Mouse (Mus musculus): Measurements from ENCODE around the gene 1110065P20Rik. TPM values are rescaled to one million over a fixed set of nuclear protein-coding genes. Genes with fewer than 3 reads are reported as not detected.

1110065P20Rik gene
- total RNA-seq, 2 experiments from 2014 or later = 17.1 to 21.0 TPM

DNA sequence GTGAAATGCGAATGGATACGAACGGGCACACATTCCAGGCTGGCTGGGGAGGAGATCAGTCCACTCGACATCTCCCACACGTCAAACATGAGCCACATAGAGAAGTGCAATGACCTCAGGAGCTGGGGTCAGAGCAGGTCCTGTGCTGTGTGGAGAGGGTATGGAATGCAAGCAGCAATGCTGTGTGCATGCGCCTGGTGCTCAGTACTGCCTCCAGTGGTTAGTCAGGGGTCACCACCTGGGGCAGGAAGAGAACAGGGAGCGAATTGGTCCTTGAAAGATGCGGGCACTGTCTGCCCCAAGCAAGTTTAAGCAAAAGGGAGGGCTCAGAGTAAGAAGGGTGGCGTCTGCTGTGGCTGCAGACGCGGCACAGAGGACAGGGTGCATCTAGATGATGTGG is 7.5 kb downstream of the 1110065P20Rik start:
- DNase-seq = no peak

DNA sequence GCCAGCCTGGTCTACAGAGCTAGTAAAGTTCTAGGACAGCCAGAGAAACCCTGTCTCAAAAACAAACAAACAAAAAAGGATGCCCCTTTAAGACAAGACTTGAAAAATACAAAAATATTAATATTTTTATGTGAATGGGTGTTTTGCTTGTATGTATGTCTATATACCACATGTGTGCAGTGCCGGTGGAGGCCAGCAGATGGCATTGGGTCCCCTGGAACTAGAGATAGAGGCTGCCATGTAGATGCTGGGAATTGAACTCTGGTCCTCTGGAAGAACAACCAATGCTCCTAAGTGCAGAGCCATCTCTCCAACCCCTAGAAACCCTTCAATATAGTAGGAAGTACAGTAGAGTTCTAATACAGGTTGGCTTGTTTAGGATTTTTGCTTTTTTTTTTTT is 10.0 kb downstream of the 1110065P20Rik start:
- DNase-seq = no peak

DNA sequence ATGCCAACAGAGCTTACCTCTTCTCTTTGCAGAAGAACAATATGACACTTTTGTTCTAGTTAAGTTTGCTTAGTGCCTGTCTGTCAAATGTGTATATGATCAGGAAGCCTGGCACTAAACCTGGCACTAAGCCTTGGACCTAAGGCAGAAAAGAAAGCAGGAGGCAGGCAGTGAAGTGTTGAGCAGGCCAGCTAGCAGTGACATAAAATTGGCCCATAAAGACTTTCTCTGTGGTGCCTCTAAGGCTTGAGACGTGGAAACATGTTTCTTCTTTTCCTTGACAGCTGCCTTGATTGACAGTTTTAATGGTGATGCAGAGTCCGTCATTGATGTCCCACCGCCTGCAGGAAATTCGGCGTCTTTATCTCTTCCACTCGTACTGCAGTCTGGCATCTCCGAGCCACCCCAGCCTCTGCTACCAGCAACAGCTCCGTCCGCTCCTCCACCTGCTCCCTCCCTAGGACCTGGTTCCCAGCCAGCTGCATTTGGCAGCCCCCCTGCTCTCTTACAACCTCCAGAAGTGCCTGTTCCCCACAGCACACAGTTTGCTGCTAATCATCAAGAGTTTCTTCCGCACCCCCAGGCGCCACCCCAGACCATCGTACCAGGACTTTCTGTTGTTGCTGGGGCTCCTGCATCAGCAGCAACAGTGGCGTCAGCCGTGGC is 12.8 kb downstream of the 1110065P20Rik start:
- no peak for DNase-seq

DNA sequence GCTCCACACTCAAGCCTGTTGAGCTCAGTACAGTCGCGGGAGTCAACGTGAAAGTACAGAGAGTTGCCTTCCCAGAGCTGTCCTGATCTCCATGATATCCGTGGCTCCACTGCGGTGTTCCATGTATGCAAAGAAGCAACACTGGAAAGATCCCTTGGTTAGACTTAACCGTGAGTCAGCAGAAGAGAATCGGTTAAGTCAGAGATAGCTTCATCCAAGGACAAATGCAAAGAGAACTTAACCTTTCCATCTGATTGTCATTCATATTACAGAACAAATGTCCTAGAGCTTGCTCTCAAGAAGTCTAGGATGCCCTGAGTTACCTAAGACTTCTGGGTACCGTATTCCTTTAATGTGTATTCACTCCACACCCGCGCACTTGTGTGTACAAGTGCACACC is 18.2 kb downstream of the 1110065P20Rik start:
- no peak for DNase-seq

DNA sequence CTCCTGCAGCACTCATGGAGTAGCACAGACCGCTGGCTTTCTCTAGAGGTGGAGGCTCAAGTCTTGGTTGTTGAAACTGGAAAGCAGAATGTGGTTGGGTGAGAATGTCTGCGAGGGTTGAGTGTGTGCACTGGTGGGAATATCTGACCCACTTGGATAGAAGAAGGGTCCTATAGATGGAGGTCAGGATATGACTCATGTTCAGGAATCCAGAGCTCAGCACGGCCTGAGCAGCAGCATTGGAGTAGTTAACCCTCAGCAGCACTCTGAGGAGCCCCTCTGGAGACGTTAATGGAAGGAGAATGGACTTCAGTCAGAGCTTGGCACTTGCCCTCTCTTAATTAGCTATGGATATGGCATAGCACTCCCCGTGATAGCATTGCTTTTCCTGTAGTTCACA is 21.3 kb downstream of the 1110065P20Rik start:
- no peak for DNase-seq

DNA sequence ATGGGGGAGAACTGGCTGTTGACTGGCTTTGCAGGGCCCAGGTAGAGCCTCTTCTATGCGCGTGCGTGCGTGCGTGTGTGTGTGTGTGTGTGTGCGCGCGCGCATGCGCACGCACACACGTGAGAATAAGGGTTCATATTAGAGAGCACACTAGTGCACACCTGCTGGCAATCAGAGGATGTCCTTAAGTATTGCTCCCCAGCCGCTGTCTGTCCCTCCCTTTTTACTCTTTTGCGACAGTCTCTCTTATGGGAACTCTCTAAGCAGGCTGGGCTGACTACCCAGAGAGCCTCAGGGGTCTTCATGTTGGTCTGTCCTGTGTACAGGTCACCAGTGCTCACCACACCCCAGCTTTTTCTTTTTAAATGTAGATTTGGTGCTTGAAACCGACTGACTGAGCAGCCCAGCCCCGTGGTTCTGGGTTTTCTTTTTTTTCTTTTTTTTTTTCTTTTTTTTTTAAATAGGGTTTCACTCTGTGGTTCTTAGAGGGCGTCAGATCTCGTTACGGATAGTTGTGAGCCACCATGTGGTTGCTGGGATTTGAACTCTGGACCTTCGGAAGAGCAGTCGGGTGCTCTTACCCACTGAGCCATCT is 25.5 kb downstream of the 1110065P20Rik start:
- DNase-seq = no peak

DNA sequence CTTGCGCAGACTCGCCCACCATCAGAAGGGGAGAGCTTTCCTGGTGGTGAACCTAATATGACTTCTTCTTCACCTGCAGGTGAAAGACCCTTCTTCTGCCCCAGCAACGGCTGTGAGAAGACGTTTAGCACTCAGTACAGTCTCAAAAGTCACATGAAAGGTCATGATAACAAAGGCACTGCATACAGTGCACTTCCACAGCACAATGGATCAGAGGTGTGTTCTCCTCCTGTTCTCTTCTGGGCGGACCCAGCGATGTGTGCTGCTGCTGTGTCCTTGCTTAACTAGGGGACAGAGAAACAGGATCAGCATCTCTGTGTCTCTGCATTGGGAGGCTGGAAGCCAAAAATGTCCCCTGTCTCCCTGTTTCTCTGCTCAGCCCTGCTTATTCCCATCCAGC is 26.0 kb downstream of the 1110065P20Rik start:
- DNase-seq = no peak

DNA sequence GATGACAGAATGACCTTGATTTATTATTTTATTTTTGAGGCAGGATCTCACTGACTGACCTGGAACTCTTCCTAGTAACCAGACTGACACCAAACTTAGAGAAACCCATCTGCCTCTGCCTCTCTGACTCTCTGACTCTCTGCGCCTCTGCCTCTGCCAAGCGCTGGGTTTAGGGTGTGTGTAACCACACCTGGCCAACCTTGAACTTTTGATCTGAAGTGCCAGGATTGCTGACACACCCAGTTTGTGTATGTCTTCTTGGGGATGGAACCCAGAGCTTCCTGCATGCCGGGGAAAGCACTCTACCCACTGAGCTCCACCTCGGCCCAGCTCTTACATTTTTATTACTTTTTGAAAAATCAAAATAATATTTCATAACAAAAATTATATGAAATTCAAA is 32.2 kb downstream of the 1110065P20Rik start:
- no peak for DNase-seq

DNA sequence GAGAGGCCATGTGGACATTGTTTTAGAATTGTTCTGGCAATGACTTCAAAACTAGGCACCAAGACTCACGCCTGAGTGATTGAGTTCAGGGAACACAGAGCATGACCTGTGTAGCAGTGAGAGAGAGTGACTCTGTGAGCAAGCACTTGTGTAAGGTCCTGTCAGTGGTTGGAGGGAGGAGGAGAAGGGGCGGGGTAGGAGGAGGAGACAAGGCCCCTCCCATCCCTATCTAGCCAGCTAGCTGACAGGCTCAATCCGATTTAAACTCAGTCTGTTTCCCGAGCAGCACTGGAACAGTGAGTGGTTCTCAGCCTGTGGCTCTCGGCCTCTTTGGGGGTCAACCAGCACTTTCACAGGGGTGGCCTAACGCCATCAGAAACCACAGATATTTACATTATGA is 33.2 kb downstream of the 1110065P20Rik start:
- DNase-seq = peak; percentile 29

DNA sequence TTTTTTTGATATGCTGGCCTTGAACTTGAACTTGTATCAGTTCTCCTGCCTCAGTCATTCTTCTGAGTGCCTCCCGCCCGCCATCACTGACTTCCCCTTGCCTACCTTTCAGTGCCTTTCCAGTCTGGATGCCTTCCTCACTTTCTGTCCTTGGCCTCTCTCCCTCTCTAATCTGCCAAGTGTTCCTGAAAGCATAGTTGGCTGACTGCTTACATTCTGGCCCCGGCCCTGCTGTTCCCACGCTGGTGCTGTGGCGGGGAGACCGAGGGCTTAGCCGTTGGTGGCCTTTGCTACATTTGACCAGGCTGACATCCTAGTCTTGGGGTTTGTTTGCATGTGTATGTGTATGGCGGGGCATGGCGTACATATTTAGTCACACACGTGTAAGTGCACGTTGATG is 35.1 kb downstream of the 1110065P20Rik start:
- DNase-seq = peak; percentile 19

DNA sequence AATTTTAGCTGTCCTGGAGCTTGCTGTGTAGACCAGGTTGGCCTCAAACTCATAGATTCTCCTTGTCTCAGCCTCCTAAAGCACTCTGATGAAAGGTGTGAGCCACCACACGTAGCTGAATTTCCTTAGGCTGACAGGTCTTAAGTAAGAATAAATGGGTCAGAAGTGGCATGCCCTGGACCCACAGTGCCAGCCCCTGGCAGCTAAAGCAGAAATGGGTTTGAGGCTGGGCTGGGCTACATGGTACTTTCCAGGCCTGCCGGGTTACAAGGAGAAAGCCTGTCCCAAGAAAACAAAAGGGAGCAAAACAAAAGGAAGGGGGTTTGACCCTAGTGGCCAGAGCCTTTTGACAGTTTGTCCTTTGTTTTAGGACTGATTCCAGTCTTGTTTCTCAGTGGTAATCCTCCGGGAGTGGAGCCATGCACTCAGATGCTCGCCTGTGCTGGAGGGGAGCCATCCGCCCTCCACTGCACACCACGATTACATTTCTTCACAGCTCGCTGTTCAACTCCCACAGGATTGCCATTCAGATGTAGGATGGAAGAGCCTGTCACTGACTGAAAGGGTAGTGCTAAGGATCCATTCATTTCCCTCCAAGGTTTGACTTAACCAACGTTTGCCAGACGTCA is 39.5 kb downstream of the 1110065P20Rik start:
- DNase-seq = no peak

DNA sequence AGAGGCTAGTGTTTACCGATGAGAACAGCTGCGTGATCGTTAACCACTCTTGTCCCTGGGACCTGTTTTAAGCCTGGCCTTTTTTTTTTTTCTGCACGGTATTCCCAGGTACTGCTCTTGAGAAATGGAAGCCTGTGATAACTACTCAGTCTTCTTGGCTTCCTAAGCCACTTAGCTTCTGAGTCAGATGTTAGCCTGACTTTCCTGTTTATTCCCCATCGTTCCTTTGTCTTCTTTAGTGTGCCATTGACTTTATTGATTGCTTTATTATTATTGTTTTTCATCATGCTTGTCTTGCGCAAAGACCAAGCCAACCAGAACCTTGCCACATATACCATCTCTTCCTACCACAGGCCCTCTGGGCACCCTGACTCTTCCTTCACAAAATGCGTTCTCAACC is 40.9 kb downstream of the 1110065P20Rik start:
- no peak for DNase-seq

DNA sequence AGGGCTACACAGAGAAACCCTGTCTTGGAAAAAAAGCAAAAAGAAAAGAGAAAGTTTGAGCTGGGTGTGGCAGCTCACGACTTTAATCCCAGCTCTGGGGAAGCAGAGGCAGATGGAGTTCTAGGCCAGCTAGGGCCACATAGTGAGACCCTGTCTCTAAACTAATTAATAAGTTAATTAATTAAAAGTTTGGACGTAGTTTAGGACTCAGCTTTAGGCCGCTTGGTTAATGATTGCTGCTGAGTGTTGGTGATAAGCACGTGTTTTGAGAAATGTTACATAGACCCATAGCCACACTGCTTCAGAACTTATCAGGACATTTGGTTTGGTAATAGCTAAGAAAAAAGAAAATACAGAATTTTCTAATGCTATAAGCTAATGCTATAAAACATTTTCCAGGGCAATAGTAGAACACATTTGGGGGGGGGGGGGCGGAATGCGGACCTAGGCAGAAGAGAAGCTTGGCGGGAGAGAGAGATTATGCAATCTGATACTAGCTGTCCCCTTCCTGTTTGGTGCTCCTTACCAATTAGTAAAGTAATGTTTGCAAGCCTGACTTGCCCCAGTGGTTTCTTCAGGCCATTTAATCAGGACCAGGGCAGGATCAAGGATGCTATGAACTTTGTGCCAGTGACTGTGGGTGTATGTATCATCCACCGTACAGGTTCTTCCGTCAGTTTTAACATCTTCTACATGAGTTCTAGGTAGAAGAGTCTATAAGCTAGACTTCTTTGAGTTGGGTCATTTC is 41.7 kb downstream of the 1110065P20Rik start:
- DNase-seq = no peak

DNA sequence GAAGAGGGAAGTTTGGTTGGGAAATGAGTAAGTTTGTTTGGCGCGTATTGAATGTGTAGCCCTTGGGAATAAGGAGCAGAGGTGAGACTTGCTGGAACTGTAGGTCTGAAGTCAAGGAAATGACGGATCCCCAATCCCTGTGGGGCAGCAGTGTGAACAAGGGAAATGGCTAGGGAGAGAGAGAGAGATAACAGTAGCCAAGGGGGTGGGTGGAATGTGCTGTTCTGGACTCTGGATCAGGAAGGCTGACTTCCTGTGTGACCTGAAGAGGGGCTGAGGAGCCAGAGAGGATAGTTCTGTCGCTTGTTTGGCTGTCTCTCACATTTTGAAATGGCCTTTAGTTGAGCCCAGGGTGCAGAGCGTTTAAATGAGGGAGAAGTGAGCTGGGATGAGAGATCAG is 42.5 kb downstream of the 1110065P20Rik start:
- DNase-seq = no peak

DNA sequence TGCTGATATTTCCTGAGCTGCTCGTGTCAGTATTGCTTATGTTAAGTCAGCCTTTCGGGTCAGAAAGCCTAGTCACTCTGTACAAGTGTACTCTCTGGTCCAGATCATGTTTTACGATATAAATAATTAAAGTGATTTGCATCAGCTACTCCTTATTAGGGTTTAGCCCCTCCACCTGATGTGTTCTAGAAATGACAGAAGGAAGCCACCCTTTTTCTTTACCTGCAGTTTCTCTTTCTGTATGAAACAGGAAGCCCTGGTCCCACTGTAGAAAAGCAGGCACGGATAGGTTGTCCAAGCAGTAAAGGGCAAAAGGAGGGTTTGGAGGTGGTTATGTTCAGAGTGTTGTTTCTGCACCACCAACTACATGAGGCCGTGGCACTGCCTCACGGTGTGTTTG is 47.6 kb downstream of the 1110065P20Rik start:
- DNase-seq = no peak

DNA sequence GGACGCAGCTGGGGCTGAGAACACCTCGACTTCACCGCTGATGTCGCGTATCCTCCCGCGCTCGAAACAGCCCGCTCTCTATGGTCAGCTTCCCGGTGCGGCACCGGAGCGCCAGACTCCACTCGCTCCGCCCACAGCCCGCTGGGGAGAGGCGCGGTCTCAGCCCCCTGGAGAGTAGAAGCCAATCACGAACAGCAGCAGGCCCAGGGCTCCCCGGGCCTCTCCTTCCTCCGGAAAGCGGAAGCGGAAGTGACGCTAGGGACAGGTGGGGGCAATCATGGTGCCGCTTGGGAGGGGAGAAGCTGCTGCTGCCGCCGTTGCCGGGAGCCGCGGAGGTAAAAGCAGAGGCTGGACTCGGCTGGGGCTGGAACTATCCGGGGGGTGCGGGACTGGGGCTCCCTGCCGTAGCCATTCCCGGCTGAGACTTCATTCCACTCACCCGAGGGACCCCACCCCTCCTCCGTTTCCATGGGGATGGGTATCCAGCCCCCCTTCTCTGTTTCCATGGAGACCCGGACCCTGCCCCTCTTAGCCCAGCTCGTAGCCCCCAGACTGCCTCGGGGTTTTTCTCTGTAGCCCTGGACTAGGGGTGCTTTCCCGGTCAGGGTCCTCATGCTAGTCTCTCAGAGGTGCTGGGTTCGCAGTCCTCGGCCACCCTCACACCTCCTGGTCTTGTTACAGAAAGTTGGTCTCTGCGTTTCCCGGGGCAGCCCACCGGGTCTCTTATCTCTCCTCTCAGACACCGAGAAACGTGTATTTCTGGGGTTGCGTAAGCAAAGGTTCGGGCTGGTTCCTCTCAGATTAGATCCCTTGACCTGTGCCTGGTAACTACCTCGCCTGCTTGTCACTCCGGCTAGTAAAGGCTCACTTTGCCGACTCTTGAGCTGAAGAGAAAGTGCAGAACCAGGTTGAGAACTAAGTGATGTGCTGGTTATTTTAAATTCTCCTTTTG is 48.4 kb downstream of the 1110065P20Rik start:
- DNase-seq = peak; percentile 97

DNA sequence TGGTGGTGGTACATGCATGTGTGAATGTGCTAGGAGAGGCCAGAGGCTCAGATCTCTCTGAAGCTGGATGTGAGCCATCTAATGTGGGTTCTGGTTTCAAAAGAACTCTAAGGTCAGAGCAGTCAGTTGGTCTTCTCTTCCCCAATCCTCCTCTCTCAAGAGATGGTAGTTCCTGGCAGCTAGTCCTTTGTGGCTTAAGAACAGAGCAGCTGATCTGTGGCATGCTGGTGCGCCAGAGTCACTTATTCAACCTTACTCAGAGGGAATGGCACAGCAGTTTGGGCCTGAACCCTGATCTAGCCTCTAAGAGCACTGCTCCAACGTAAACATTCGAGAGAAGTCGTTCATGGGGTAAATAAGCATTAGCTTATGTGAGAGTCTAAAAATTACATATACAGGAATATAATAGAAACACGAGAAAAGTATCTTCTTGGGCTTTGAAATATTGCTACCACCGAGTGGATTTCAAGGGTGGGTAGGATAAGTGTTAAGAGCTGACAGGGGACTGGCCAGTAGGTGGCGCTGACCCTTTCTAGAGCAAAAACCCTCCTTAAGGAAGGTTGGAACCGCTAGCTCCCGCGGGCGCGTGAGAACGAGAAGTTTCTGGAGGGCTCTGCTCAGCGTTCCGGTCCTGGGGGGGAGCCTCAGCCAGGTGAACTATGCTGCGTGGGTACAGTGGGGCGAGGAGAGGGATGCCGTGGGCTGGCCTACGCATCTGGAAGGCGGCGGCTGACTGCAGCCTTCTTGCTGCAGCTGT is 49.3 kb downstream of the 1110065P20Rik start, which contains the start of gene Mtf1:
Gene Mtf1 (plus strand): TSS at position 553 of the 757 bp plus-strand sequence.
- DNase-seq = peak; percentile 72
